Mouse (Mus musculus): ENCODE measurements around the gene Rasgrp3.

Rasgrp3 gene

DNA sequence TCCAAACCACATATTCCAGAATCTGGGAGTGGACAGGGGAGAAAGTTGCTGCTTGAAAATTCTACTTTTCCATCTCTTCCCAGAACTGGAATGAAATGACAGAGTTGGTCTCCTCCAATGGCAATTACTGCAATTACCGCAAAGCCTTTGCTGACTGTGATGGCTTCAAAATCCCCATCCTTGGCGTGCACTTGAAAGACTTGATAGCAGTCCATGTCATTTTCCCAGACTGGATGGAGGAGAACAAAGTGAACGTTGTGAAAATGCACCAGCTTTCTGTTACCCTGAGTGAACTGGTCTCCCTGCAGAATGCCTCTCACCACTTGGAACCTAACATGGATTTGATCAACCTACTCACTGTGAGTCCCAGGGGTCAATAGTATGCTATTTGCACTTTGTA, 67.3 kb downstream of the Rasgrp3 start:
- DNase-seq (ENCODE audit: low read depth, low spot score) = no peak

DNA sequence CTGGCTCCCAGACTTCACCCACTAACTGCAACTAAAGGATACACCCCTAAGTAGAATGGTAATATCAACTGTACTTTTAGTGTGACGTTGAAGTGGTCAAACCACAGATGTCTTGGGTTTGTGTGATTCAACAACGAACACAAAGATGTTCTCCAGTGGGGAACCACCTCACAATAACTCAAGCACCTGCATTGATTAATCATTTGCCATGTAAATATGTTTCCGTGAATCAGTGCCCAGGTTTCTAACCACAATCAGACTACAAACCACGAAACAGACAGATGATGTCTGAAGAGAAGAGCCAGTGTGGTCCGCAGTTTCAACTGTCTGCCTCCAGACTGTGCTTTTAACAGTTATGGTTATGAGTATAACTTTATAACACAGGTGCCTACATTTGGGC, 69.4 kb downstream of the Rasgrp3 start:
- DNase-seq (ENCODE audit: low read depth, low spot score) = no peak

DNA sequence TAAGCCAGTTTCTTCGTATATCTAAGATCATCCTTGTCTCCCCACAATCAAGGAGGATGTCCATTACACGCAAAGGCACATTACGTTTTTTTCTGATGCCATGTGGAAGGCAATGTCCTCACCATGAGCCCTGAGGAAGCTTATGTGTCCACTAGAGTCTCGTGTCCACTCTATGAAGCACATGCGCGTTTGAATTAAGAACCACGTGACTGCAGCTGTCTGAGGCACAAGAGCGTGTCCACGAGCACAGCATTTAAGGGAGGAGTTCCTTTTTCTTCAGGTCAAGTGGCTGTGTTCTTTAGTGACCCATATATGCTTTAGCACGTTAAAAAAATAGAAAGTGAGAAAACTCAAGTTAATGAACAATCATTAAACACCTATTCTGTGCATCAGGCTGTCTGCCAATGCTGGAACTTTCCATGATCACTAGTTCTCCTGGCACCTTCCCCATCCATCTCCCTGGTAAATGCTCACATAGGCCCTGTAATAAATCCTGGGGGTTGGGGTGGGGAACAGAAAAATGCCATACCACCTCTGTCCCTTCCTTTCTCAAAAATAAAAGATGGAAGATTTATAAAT, 70.5 kb downstream of the Rasgrp3 start:
- DNase-seq (ENCODE audit: low read depth, low spot score) = no peak

DNA sequence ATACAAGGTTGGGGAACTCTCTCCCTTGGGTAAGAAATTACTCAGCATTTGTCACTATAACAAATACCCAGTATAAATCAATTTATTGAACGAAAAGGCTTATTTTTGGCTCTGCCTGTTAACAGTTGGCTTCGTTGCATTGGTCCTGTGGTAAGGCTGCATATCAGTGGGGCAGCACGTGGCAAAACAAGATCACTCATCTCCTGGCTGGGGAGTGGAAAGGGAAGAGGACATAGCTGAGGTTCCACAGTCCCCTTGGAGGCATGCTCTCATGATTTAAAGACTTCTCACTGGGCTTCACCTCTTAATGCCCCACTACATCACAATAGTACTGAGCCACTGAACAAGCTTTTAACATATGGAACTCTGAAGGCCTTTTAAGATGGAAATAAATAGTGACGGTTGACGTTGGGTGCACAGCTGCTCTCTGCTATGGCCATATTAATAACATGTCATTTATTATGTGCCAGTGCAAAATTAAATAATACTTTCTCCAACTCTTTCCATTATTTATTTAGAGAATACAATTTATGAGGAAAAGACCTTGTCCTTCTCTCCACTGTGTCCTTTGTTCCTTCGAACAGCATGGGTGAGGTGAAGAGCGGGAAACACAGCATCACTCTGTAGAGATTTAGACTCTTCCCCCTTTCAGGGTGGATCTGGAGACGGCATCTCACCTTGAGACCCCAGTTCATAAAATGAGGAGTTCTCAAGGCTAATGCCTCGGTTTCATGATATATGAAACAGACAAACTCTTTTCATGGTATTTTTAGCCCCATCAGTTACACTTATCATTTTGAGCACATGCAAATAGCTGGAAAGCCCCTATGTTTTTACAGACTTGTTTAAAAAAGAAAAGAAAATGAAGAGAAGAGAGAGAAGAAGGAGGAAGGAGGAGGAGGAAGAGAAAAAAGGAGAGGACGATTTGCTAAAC, 71.3 kb downstream of the Rasgrp3 start:
- DNase-seq (ENCODE audit: low read depth, low spot score) = no peak

DNA sequence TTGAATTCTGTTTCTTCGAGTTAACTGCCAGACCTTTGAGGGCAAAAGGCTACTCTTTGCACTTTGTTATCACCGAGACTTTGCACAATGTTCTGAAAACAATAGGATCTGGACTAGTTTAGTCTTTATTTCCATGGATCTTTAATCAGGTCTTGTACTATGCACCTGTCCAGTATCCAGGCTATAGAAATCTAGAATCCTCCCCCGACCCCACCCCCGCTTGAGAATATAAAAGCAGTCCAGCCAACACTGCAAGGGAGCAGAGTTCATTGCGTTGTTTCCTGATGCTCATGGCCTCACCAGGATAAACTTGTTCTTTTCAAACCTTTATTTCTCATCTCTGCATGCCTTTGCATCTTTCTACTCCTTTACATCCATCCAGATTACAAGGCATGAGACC, 73.6 kb downstream of the Rasgrp3 start:
- no peak for DNase-seq (ENCODE audit: low read depth, low spot score)

DNA sequence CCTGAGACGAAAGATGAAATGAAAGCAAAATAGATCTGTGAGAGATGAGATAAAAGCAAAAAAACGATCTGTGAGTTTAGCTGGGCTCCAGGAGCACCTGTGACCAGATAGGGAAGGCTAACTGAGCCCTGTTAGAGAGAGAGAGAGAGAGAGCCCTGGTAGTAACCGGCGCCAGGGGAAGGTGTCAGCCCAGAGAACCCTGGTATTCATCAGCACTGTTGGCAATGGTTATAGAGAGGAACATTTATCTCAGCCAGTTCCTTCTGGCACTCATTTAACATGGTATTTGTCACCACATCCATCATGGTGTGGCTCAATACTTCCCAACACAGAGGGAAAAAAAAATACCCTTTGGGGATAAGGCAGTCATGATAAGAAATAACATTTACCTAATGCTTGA, 80.9 kb downstream of the Rasgrp3 start:
- DNase-seq (ENCODE audit: low read depth, low spot score) = no peak

DNA sequence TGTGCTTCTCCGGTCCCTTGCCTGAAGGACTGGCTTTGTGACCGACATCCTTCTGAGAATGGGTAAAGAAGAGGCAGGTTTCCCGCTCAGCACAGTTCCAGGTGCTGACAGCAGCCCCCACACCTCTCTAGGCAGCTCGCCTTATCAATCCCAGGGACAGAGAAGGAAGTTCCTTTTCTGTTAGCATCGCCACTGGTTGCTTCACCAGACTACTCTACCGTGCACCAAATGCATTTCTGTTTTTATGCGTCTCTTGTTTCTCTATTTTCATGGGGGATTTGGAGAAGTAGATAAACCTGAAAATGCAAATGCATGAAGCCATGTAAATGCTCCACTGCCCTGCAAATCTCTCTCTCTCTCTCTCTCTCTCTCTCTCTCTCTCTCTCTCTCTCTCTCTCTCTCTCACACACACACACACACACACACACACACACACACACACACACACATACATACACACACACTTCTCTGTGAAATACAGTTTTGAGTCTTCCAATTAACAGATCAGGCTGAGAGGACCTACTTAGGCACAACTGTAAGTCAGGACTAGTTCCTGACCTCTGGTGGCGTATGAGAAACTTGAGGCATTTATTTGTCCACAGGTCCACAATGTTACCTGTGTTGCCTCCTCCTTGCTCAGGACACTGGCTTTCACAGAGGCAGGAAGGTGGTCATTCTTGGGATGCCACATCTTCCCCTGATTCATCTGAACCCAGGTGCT, 82.6 kb downstream of the Rasgrp3 start:
- no peak for DNase-seq (ENCODE audit: low read depth, low spot score)

DNA sequence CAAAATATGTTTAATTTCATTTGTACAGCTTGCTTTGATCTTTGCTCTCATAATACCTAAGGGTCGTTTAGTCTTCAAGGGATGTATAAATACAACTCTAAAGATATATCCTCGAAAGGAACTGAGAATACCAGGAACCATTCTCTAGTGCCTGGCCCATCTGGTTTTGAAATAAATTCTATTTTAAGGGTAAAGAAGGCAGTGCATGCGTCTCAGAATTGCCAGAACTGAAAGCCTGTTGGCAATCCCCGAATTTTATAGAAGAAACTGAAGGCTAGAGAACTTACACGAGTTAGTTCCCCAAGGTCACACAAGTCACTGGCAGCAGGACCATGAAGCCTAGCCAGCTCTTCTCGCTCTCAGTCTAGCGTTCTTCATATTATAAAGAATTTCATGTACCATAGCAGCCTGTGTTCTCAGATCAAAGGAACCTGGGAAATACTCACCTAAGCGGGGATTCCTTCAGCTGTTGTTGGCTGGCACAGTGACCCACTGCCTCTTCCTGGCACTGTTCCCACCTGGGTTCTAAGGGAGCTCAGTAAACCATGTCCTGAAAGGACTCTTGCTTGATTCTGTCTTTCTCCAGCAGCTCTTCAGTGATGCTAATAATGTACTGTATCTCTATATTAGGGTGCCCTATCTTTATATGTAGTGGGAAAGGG, 83.7 kb downstream of the Rasgrp3 start:
- no peak for DNase-seq (ENCODE audit: low read depth, low spot score)

DNA sequence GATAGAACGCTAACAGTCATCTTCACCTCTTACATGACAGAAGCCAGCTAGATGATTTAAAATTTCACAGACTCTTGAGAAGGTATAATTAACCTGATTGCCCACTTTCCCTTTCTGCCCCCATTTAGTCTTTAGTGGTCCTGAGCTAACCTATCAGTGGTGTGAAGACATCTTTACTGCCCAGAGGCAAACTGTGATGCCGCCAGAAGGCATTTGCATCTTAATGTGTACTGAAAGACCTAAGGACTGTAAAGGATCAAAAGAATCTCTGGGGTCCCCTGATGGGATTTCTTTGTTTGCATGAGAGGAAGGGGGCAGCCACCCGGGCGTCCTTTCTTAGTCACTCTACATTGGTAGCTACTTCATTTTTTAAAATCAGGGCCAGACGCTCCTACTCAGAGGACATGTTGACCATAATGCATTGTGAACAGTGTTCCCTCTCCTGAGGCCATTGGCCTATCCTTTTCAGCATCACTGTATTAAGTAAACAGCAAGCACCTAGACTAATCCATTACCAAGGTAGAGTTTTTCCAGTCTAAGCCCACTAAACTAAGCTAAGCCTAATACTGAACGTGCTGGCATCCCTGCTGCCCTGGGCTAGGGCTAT, 85.6 kb downstream of the Rasgrp3 start:
- DNase-seq (ENCODE audit: low read depth, low spot score) = no peak

DNA sequence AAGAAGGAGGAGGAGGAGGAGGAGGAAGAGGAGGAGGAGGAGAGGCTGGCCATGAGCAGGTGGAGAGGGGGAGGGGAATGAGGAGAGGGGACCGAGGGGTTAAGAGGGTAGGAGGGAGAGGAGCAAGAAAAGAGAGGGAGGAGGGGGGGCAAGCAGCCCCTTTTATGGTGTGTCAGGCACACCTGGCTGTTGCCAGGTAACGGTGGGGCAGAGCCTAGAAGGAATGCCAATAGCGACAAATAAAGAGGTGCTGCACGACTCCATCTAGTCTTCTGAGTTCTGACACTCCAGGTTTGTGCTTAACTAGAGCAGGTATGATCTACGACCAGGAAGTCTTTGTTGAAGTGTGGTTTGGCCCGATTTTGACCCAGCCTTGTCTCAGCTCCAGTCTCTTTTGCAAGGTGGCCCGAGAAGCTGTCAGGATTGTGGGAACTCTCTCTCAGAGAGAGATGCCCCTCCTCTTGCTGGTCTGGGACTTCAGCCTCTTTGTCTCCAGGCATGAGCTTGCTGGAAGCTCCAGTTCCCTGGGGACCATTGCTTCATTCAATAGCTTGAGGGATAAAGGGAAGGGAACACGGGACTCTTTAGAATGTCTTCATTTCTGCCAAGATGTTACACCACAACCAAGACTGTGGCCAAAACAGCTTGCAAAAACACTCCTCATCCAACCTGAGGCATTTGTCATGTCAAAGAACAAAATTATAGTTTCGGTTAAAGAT, 86.8 kb downstream of the Rasgrp3 start:
- DNase-seq (ENCODE audit: low read depth, low spot score) = no peak

DNA sequence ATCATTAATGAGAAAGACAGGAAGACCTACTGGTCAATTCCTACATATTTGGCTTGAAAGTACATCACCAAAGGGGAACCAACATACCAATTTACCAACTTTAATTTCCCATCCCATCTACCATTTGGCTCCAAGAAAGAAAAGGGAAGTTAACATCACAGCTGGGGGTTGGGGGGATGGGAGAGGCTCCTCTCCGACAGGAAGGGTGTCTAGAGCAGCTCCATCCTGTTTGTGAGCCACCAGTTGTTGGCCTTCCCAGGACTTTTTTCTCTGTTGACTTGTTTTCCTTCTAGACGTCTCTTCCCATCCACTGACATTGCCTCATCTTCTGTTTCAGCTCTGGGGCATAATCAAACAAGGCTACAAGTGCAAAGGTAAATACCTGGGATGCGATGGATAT, 88.1 kb downstream of the Rasgrp3 start:
- DNase-seq (ENCODE audit: low read depth, low spot score) = no peak

DNA sequence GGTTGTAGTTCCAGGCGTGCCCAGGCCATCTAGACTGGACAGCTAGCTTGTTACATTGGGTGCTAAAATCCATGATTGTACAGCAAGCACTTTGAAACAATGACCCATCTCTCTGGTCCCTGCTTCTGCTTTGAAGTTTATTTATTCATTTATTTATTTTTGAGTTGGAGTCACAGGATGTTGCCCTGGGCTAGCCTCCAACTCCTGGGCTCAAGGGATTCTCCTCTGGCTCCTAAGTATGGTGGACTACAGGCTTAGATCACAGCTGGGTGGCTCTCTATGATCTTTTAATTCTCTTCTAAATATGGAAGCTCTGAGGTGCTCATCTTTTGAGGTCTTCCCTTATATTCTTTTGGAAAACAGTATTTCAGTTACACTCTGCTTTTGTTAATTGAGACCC, 90.7 kb downstream of the Rasgrp3 start:
- no peak for DNase-seq (ENCODE audit: low read depth, low spot score)

DNA sequence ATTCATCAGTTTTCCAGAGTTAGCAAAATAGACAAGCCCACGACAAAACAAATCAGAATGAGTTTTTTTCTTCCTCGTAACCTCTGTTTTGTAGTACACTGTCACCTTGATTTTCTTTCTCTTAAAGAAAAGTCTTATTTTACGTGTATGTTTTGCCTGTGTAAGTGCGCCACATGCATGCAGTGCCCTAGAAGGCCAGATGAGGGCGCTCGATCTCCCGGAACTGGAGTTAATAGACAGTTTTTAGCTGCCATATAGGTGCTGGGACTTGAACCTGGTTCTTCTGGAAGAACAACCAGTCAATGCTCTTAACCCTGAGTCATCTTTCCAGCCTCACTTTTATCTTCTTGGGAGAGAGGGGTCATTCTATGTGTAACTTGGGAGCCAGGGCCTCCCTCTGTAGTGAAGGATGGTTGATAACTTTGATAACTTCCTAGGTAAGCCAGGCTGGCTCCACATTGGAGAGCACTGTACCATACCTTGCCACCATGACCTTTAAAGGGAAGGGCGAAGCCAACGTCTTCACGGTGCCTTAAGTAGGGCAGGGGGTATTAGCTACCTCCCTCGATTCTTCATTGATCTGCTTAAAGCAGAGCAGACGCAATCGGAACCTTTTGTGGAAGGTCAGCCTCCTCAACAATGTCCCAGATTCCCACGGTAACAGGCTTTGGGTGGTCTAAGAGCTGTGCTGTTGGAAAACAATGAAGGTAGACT, 93.7 kb downstream of the Rasgrp3 start:
- no peak for DNase-seq (ENCODE audit: low read depth, low spot score)

DNA sequence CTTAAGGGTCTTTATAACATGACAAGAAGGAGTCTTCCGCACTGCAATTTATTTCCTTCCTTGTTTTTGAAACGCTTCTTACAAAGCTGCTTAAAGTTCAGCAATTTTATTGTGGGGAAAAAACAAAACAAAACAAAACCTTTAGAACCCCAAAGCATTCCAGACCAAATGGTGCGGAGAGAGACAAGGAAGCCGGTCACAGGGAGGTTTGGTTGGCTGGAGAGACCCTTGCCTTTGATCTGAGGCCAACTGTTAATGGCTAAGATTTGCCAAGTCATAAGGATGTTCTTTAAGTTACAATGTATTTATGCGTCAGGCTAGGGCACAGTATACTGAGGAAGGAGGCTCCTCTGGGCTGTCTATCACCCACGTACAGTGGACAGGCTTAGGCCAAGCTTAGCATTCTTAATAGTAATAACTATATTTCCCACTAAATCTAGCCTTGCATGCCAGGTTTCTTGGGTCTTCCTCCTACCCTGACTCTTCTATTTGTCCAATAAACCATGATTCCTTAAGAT, 96.8 kb downstream of the Rasgrp3 start:
- DNase-seq (ENCODE audit: low read depth, low spot score) = no peak

DNA sequence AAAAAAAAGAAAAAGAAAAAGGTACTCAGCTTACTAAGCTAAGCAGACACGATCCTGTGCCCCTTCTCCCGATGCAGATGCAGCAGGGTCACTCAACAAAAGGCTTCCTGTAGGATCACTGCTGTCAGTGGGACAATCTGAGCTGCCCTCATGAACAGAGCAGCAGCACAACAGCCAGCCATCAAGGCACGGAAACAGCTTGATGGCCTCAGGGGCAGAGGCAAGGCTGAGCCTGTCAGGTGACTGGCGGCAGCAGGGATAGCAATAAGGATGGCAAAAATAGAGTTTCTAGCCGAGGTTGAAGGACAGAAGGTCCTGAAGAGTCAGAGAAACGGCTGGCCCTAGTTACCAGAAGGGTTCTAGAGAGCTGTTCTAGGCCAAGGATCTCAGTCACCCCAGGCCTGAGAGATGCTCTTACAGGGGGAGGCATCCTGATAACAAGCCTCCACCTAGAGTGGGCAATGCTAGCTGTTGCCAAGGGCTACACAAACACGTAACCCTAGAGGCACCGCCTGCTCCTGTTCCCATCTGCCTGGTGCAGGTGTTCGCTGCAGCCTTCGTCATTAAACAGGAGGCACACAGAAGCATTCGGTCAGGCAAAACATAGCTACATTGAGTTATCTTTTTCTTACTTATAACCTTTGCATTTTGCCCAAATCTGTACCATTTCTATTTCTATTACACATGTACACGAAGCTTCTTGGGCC, 98.8 kb downstream of the Rasgrp3 start:
- no peak for DNase-seq (ENCODE audit: low read depth, low spot score)

DNA sequence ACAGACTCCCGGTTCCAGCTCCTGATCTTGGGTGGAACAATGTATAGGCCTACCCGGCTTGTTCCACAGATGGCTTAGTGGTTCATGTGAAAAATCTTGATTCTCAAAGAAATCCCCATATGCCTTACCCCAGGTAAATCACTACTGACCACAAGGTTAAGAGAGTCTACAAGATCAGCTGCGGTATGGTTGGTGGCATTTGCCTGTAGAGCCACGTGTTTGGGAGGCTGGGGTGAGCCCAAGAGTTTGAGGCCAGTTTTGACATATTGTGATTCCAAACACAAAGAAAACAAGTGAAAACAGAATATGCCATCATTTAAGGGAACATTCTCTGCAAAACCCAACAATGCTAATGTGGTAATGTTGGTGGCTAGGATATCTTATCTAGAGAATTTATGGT, 99.9 kb downstream of the Rasgrp3 start:
- no peak for DNase-seq (ENCODE audit: low read depth, low spot score)

DNA sequence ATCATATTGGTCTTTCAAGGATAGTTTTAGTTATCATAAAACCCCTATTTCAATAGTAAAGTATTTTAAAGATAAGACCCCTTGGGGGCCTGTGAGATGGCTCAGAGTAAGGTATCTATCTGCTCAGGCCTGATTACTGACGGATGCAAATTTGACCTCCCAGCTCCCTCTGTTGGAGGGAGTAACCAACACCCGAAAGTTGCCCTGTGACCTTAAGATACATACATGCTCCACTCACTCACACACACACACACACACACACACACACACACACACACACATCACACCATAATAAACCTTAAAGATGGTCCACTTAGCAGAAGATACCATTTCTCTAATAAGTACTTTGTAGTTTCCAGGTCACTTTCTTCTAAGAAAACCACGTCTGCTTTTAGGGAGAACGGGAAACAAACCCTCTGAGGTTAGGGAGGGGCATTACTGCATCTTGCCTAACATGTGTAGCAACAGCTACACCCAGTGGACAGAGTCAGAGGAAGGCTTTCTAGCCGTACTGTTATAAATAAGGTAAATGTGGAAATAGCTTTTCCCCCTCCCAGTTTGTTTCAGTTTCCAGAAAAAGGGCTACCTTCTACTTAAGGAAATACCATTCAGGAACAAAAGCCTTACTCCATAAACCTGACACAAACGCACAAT, 100.8 kb downstream of the Rasgrp3 start:
- no peak for DNase-seq (ENCODE audit: low read depth, low spot score)

DNA sequence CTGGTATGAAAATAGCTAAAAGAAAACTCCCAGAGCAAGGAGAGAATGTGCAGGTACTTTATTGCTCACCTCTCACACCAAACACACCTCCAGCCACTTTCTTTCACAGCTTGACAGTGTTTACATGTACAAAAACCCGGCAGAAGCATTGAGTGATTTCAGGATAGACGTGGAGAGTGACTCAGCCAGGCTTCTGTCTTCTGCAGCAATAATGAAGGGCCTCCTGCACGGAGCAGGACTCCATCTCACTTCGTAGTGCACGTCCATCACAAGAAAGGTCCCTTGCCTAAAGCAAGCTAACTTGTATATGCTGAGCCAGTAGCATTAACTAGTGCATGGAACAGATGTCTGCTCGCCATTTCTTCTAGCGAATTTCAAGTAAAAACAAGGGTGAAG, 101.4 kb downstream of the Rasgrp3 start:
- no peak for DNase-seq (ENCODE audit: low read depth, low spot score)

DNA sequence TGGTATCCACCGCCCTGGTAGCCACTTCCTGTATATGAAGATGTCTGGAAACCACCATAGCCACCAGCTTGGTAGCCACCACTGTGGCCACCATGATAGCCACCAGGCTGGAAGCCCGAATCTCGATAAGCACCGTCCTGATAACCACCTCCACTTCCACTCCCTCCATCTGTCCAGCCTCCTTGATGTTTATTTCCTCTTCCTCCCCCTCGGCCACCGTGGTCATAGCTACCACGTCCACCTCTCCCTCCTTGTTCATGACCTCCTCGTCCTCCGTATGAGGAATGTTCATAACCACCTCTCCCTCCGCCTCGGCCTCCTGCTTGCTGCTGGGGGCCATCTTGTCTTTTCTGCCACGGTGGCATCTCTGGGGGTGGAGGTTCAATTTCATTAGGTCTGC, 102.7 kb downstream of the Rasgrp3 start:
- no peak for DNase-seq (ENCODE audit: low read depth, low spot score)

Measured in mesoderm, embryonic 11.5 days (tissue).